In genomic region chr8:43709949-43710348, GRCm38 (mm10) we compare ENCODE assay signal across 37 mouse cellular contexts. TPM values are rescaled to one million over a fixed set of nuclear protein-coding genes. Genes with fewer than 3 reads are reported as not detected.
"Had no signal": no experiment of that assay in that cellular context is flagged by ENCODE, and none has a peak within 500 bp of the region (broad histone marks: within the 10 kb centered on the region; RNA-seq: fewer than 3 reads in every experiment).

Gene Adam34 (minus strand): TSS chr8:43710049.

- H3K36me3 ChIP-seq: limb, embryonic 10.5 days; limb, embryonic 12.5 days; limb, embryonic 13.5 days; limb, embryonic 15.5 days; liver, embryonic 12.5 days; liver, embryonic 13.5 days; liver, embryonic 15.5 days; lung, embryonic 15.5 days; midbrain, embryonic 10.5 days; midbrain, embryonic 12.5 days; midbrain, embryonic 13.5 days; midbrain, embryonic 15.5 days had no signal

- H3K27me3 ChIP-seq: limb, embryonic 12.5 days; limb, embryonic 13.5 days; limb, embryonic 15.5 days; liver, embryonic 12.5 days; liver, embryonic 13.5 days; liver, embryonic 15.5 days; lung, embryonic 15.5 days; megakaryocyte, embryonic 14.5 days; midbrain, embryonic 12.5 days; midbrain, embryonic 13.5 days; midbrain, embryonic 15.5 days had no signal

- H3K27ac ChIP-seq: left cerebral cortex, adult 2 months; limb, embryonic 10.5 days; limb, embryonic 12.5 days; limb, embryonic 13.5 days; limb, embryonic 15.5 days; liver, embryonic 12.5 days; liver, embryonic 13.5 days; liver, embryonic 14.5 days; liver, embryonic 15.5 days; lung, embryonic 15.5 days; macrophage; midbrain, embryonic 10.5 days; midbrain, embryonic 12.5 days; midbrain, embryonic 13.5 days; midbrain, embryonic 15.5 days had no signal

- H3K4me1 ChIP-seq: limb, embryonic 10.5 days; limb, embryonic 12.5 days; limb, embryonic 13.5 days; limb, embryonic 15.5 days; liver, embryonic 12.5 days; liver, embryonic 13.5 days; liver, embryonic 15.5 days; lung, embryonic 15.5 days; megakaryocyte, embryonic 14.5 days; midbrain, embryonic 10.5 days; midbrain, embryonic 12.5 days; midbrain, embryonic 13.5 days; midbrain, embryonic 15.5 days had no signal

- DNase-seq: left cerebral cortex, postnatal 4 days; liver; liver, embryonic 13.5 days; liver, postnatal 0 days; lung, adult 18-20 months; lung, adult 2 months; lung, embryonic 14.5 days; lung, postnatal 10 days; lung, postnatal 14 days; lung, postnatal 36 days; lung, postnatal 4 days; midbrain, embryonic 14.5 days had no signal

- H3K4me3 ChIP-seq: left cerebral cortex, adult 2 months; limb, embryonic 10.5 days; limb, embryonic 12.5 days; limb, embryonic 13.5 days; limb, embryonic 15.5 days; liver, embryonic 12.5 days; liver, embryonic 13.5 days; liver, embryonic 15.5 days; lung, embryonic 15.5 days; megakaryocyte, embryonic 14.5 days; midbrain, embryonic 10.5 days; midbrain, embryonic 12.5 days; midbrain, embryonic 13.5 days; midbrain, embryonic 15.5 days; myocyte had no signal

RNA-seq across cellular contexts. Expression of gene Adam34, which starts in this region (rescaled TPM):
- polyA plus RNA-seq: limb, embryonic 10.5 days; limb, embryonic 11.5 days; limb, embryonic 12.5 days; limb, embryonic 13.5 days; limb, embryonic 14.5 days; limb, embryonic 15.5 days; liver, adult 2 months; liver, embryonic 11.5 days; liver, embryonic 12.5 days; liver, embryonic 13.5 days; liver, embryonic 14.5 days; liver, embryonic 15.5 days; liver, embryonic 16.5 days; liver, postnatal 0 days; lung, adult 2 months; lung, embryonic 14.5 days; lung, embryonic 15.5 days; lung, embryonic 16.5 days; lung, postnatal 0 days; macrophage; midbrain, embryonic 10.5 days; midbrain, embryonic 11.5 days; midbrain, embryonic 12.5 days; midbrain, embryonic 14.5 days; midbrain, embryonic 15.5 days; midbrain, embryonic 16.5 days; myocyte had no signal
